In the genomic region with DNA sequence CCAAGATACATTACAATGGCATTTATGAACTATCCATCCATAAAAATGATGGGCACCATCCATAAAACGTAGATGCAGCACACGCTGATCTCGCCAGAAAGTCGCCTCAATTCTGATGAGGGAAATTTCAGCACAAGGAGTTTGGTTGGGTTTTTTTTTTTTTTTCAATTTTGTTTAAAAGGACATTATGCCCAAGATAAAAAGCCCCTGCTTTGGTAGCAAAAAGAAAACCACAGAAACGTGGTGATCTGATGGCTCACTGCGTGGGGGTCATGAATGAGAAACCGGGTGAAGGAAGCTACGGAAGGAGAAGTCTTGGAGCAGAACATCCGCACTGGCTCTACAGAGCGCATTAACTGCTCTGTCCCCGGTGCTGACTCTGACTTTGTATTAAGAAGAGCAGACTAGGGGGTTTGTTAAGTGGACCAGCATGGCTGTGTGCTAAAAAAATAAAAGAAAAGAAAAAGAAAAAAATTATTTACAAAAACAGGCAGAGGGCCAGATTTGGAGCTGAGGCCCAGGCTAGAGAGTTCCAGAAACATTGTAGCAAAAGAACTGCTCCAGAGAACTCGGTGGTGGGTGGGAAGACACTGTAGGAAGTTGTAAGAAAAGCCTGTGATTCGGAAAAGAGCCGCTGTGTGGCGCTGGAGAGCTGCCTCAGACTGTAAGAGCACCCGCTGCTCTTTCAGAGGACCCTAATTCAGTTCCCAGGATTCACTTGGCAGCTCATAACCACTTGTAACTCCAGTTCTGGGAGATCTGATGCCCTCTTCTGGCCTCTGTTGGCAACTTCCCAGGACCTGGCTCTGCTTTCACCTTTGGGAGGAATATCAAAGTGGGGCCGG, we compare ENCODE assay signal across 9 mouse cellular contexts. TPM values are rescaled to one million over a fixed set of nuclear protein-coding genes. Genes with fewer than 3 reads are reported as not detected.
DNase-seq lines count a peak whose midpoint lies in the region; ATAC-seq and TF ChIP-seq lines count a peak whose summit lies in the region.
"Had no signal": no experiment of that assay in that cellular context is flagged by ENCODE, and none has a peak within 500 bp of the region (broad histone marks: within the 10 kb centered on the region; RNA-seq: fewer than 3 reads in every experiment).

No protein-coding gene starts in this region.

- TF ChIP-seq EP300 in lung, postnatal 0 days (IDR thresholded peaks at IDR 0.05), result no peak

- no peak overlapping the region for H3K27ac ChIP-seq in forebrain, embryonic 11.5 days (ENCODE audit: low read depth, low read length)
- no peak overlapping the region for H3K27ac ChIP-seq in forebrain, embryonic 10.5 days
- H3K27ac ChIP-seq in lung, postnatal 0 days (ENCODE audit: low read length), result no peak overlapping the region
- H3K27ac ChIP-seq: liver, embryonic 13.5 days had no signal

- H3K4me2 ChIP-seq in forebrain, embryonic 11.5 days (ENCODE audit: low read depth, low read length, severe bottlenecking), result no peak overlapping the region
- no peak overlapping the region for H3K4me2 ChIP-seq in lung, postnatal 0 days (replicated peaks; ENCODE audit: low read depth, low read length)
- H3K4me2 ChIP-seq: liver, embryonic 13.5 days had no signal

- H3K4me3 ChIP-seq in forebrain, embryonic 11.5 days (ENCODE audit: low read depth, low read length), result no peak overlapping the region
- H3K4me3 ChIP-seq in forebrain, embryonic 10.5 days, result no peak overlapping the region
- H3K4me3 ChIP-seq in lung, postnatal 0 days (ENCODE audit: low read depth, low read length), result no peak overlapping the region
- H3K4me3 ChIP-seq: liver, embryonic 13.5 days had no signal

- peaks cover 14% of the 10 kb centered on the region; the same call in 1 of the 2 replicates for H3K27me3 ChIP-seq in forebrain, embryonic 11.5 days (ENCODE audit: control insufficient read depth, insufficient read depth, low read length)
- H3K27me3 ChIP-seq in forebrain, embryonic 10.5 days (ENCODE audit: poor library complexity, severe bottlenecking), result peaks cover 39% of the 10 kb centered on the region
- peaks cover 15% of the 10 kb centered on the region; the same call in 1 of the 2 replicates for H3K27me3 ChIP-seq in lung, postnatal 0 days (replicated peaks; ENCODE audit: insufficient read depth, low read length)

- 63% methylated on average over 17 of the region's 17 CpGs for WGBS in forebrain, embryonic 11.5 days
- 63% methylated on average over 17 of the region's 17 CpGs for WGBS in forebrain, embryonic 10.5 days
- 55% methylated on average over 17 of the region's 17 CpGs for WGBS in lung, postnatal 0 days

- peak; percentile 67 for DNase-seq in forebrain, embryonic 11.5 days (ENCODE audit: low spot score)
- DNase-seq in forebrain, embryonic 10.5 days (ENCODE audit: extremely low spot score, low spot score), result no peak
- DNase-seq in lung, postnatal 0 days (ENCODE audit: low spot score), result no peak
- no peak for DNase-seq in lung, postnatal 25 days (ENCODE audit: low spot score)
- peak; percentile 71 for DNase-seq in embryo, embryonic 10.5 days (ENCODE audit: low spot score)
- DNase-seq in retina, postnatal 1 day, result peak; percentile 72
- DNase-seq in right cerebral cortex, adult 18-20 months, result no peak
- DNase-seq: liver, embryonic 13.5 days had no signal

- no peak for ATAC-seq in forebrain, embryonic 11.5 days (replicated peaks; ENCODE audit: low FRiP score)
- ATAC-seq in lung, postnatal 0 days, result no peak
- ATAC-seq in granulocyte monocyte progenitor cell, adult 5-6 weeks (replicated peaks; ENCODE audit: poor library complexity, severe bottlenecking), result no peak

- H3K36me3 ChIP-seq in forebrain, embryonic 11.5 days (ENCODE audit: control insufficient read depth, insufficient read depth, low read length), result no peaks in the 10 kb centered on the region
- H3K36me3 ChIP-seq in forebrain, embryonic 10.5 days (replicated peaks), result no peaks in the 10 kb centered on the region
- no peaks in the 10 kb centered on the region for H3K36me3 ChIP-seq in lung, postnatal 0 days (ENCODE audit: insufficient read depth, low read length)
- H3K36me3 ChIP-seq: liver, embryonic 13.5 days had no signal

- no peak overlapping the region for H3K9ac ChIP-seq in forebrain, embryonic 11.5 days (ENCODE audit: low read length)
- no peak overlapping the region for H3K9ac ChIP-seq in lung, postnatal 0 days (replicated peaks; ENCODE audit: low read depth)
- H3K9ac ChIP-seq: liver, embryonic 13.5 days had no signal

- no peaks in the 10 kb centered on the region for H3K9me3 ChIP-seq in forebrain, embryonic 11.5 days (ENCODE audit: control insufficient read depth, low read length)
- H3K9me3 ChIP-seq in forebrain, embryonic 10.5 days, result no peaks in the 10 kb centered on the region
- no peaks in the 10 kb centered on the region for H3K9me3 ChIP-seq in lung, postnatal 0 days (ENCODE audit: low read length)
- H3K9me3 ChIP-seq: liver, embryonic 13.5 days had no signal

- TF ChIP-seq CTCF in lung, postnatal 0 days (IDR thresholded peaks at IDR 0.05), result peak; percentile 25; the same call in 1 of the 2 replicates

- peaks cover 7% of the 10 kb centered on the region; the same call in 1 of the 2 replicates for H3K4me1 ChIP-seq in forebrain, embryonic 11.5 days (replicated peaks; ENCODE audit: control insufficient read depth, insufficient read depth, low read length)
- H3K4me1 ChIP-seq in forebrain, embryonic 10.5 days, result peaks cover 14% of the 10 kb centered on the region
- H3K4me1 ChIP-seq in lung, postnatal 0 days (ENCODE audit: insufficient read depth, low read depth, low read length), result no peaks in the 10 kb centered on the region

RNA-seq across cellular contexts. Expression of gene Trpm2, which starts 1.6 kb away (rescaled TPM):
- 0.86 and 0.87 TPM in 2 replicates for polyA plus RNA-seq in forebrain, embryonic 11.5 days (2014; fragmentation: Nextera tagmentation; extraction: Ambion mirVana)
- polyA plus RNA-seq in forebrain, embryonic 10.5 days (2016; fragmentation: Nextera tagmentation; extraction: Ambion mirVana), result 0.53 and 0.57 TPM in 2 replicates
- 0.52 and 0.74 TPM in 2 replicates for polyA plus RNA-seq in lung, postnatal 0 days (2015; fragmentation: Nextera tagmentation; extraction: Ambion mirVana)
- total RNA-seq in granulocyte monocyte progenitor cell, adult 5-6 weeks (2014; fragmentation: Nextera tagmentation), result 1.9 and 9.1 TPM in 2 replicates
- total RNA-seq in granulocyte monocyte progenitor cell, adult 5-6 weeks (2017), result 1.9 and 3.6 TPM in 2 replicates

RNA-seq across cellular contexts. Expression of gene 1810043G02Rik, which starts 6.4 kb away (rescaled TPM):
- 34.9 and 38.6 TPM in 2 replicates for polyA plus RNA-seq in forebrain, embryonic 11.5 days (2014; fragmentation: Nextera tagmentation; extraction: Ambion mirVana)
- polyA plus RNA-seq in forebrain, embryonic 10.5 days (2016; fragmentation: Nextera tagmentation; extraction: Ambion mirVana), result 33.9 and 37.4 TPM in 2 replicates
- 15.1 and 16.8 TPM in 2 replicates for polyA plus RNA-seq in lung, postnatal 0 days (2015; fragmentation: Nextera tagmentation; extraction: Ambion mirVana)
- total RNA-seq in granulocyte monocyte progenitor cell, adult 5-6 weeks (2014; fragmentation: Nextera tagmentation), result 8.8 and 9.1 TPM in 2 replicates
- 7.4 and 9.9 TPM in 2 replicates for total RNA-seq in granulocyte monocyte progenitor cell, adult 5-6 weeks (2017)

RNA-seq across cellular contexts. Expression of gene Pfkl, which starts 38.0 kb away (rescaled TPM):
- polyA plus RNA-seq in forebrain, embryonic 11.5 days (2014; fragmentation: Nextera tagmentation; extraction: Ambion mirVana), result 171 and 174 TPM in 2 replicates
- 262 and 282 TPM in 2 replicates for polyA plus RNA-seq in forebrain, embryonic 10.5 days (2016; fragmentation: Nextera tagmentation; extraction: Ambion mirVana)
- polyA plus RNA-seq in lung, postnatal 0 days (2015; fragmentation: Nextera tagmentation; extraction: Ambion mirVana), result 35.6 and 40.0 TPM in 2 replicates
- 30.6 and 39.4 TPM in 2 replicates for total RNA-seq in granulocyte monocyte progenitor cell, adult 5-6 weeks (2014; fragmentation: Nextera tagmentation)
- total RNA-seq in granulocyte monocyte progenitor cell, adult 5-6 weeks (2017), result 39.6 and 43.5 TPM in 2 replicates

Comparison
In these comparisons a context has a peak if more than half of its experiments do, and no peak if none do; other contexts are left out.
1. DNase-seq: peak in forebrain, embryonic 11.5 days (single experiment), embryo, embryonic 10.5 days (single experiment) and retina, postnatal 1 day (single experiment); none in forebrain, embryonic 10.5 days (single experiment), lung, postnatal 0 days (single experiment), lung, postnatal 25 days (single experiment) and right cerebral cortex, adult 18-20 months (single experiment).